Mouse (Mus musculus): ENCODE results near the gene Foxp1. TPM values are rescaled to one million over a fixed set of nuclear protein-coding genes. Genes with fewer than 3 reads are reported as not detected.
A peak's percentile ranks its signal among the peaks of the same experiment; 100 is the strongest.

Foxp1 gene
- total RNA-seq, 2 experiments from 2014 or later = 12.3 to 26.5 TPM

GRCm38 (mm10) chr6:99095185-99096104 is 427.1 kb downstream of the Foxp1 start:
- peak; percentile 66 for ATAC-seq (replicated peaks; ENCODE audit: low FRiP score, poor library complexity, severe bottlenecking)

DNA sequence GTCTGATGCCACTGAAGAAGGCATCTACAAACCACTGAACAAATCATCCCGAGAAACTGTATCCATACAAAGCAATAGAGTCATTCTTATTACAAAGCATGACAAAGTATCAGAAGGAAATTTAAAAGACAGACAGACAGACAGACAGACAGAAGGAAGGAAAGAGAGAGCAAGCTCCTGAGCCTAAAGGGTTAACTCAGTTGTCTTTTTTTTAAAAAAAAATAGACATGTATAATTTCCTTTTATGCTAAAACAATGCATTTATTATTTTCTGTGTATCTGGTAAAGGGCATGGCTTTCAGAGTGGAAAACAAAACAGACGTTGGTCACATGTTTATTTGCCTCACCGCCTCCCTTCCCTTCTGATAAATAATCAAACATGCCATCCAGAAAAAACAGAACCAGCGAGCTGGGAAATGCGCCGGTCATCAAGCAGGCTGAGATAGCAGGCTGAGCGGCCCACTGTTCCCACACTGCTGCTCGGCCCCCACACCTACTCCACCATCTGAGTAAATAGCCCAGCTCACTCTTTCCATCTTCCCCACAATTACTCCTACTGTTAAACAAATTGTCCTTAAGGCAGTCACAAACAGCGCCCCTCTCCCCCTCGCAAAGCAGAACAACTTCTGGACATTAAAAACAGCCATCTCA is 428.1 kb downstream of the Foxp1 start:
- ATAC-seq (replicated peaks; ENCODE audit: low FRiP score, poor library complexity, severe bottlenecking) = no peak

DNA sequence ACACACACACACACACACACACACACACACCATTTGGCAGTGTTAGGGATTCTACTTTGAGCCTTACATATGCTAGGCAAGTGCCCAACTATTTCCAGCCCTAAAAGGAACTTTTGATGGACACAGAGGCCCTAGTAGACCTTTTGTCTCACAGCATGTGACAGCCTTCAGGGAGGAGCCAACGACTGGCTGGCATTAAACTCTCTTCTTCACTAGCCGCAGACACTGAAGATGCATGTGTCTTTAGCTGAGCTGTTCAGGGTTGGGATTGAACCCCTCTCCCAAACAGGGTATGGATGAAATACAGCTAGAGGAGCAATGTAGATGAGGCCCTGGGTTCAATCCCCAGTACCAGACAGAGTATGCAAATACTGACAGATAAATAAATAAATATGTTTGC is 428.7 kb downstream of the Foxp1 start:
- ATAC-seq (replicated peaks; ENCODE audit: low FRiP score, poor library complexity, severe bottlenecking) = no peak

- ATAC-seq (replicated peaks; ENCODE audit: low FRiP score, poor library complexity, severe bottlenecking) = no peak
These were observed 429.3 kb downstream of the Foxp1 start for GRCm38 (mm10) chr6:99093208-99093607.

- ATAC-seq (replicated peaks; ENCODE audit: low FRiP score, poor library complexity, severe bottlenecking) = no peak
These were observed 430.7 kb downstream of the Foxp1 start for GRCm38 (mm10) chr6:99091799-99092198.

GRCm38 (mm10) chr6:99087598-99087997 is 434.9 kb downstream of the Foxp1 start:
- ATAC-seq (replicated peaks; ENCODE audit: low FRiP score, poor library complexity, severe bottlenecking) = no peak

DNA sequence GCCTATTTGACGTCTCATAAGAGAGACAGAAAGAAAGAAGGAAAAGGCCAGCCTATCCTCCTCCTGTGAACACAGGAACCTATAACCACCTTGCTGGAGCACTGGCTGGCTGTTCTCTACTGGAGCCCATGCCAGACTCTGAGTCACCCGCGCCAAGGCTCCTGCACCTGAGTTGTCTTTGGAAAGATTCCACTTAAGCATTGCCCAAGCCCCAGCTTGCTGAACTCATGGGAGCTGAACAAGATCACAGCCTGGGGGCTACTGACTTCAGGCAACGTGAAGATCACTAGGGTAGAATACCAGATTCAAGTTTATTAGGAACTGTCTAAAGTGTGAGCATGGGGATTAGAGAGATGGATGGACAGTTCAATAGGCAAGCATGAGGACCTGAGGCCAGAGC is 437.6 kb downstream of the Foxp1 start:
- no peak for ATAC-seq (replicated peaks; ENCODE audit: low FRiP score, poor library complexity, severe bottlenecking)

- no peak for ATAC-seq (replicated peaks; ENCODE audit: low FRiP score, poor library complexity, severe bottlenecking)
These were observed 441.3 kb downstream of the Foxp1 start for GRCm38 (mm10) chr6:99081259-99081658.

- ATAC-seq (replicated peaks; ENCODE audit: low FRiP score, poor library complexity, severe bottlenecking) = no peak
These were observed 443.3 kb downstream of the Foxp1 start for GRCm38 (mm10) chr6:99079041-99079835.

DNA sequence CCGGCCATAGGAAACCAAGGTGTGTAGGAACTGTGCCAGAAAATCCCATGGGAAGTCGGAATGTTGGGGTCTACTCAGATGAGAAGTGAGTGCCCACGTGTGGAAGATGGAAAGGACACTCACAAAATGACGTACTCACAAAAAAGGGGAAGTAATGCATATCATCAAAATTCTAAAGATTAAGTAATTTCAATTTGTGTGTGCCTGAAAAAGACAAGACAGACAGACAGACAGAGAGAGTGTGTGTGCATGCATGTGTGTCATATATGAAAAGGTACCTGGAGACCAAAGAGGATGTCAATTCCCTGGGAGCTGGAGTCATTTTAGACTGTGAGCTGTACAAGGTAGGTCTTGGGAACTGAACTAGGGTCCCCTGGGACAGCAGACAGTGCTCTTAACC is 444.4 kb downstream of the Foxp1 start:
- no peak for ATAC-seq (replicated peaks; ENCODE audit: low FRiP score, poor library complexity, severe bottlenecking)

DNA sequence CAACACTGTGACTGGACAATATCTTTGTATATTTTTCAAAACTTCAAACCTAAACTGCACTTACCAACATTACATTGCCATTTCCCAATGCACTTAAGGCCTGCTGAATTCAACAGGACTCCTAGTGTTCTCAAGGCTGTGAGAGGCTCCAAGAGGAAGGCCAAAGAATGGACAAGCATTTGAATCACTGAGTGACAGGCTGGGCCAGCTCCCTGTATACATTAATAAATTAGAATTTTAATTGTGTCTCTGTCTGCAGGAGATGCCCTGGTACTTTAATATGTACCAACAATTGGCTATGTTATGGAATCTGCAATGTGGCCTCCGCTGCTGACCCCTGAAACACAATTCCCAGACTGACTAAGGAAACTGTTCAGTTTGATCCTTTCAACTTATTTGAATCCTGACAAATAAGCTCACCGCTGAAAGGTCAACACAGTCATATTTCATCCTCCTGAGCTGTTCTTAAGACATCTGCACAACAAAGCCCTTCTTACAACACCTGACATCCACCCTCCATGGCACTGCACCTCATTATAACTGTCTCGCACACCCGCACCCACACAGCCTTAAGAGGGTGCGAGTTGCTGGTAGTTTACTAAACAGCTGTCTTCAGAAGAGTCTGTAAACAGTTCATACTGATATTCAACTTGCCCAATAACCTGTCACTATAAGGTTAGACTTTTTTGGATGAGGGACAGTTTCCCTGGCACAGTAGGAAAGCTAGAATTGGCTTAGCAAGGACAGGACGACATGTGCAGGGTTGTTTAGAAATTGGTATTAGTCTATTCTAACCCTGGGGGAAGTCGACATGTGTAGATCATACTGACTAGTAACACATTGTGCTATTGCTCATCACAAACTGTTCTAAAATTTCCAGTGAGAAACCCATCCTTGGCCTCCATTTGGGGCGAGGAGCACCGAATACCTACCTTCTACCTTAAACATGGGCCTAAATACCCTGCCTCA is 448.9 kb downstream of the Foxp1 start:
- no peak for ATAC-seq (replicated peaks; ENCODE audit: low FRiP score, poor library complexity, severe bottlenecking)

GRCm38 (mm10) chr6:99070710-99071109 is 451.8 kb downstream of the Foxp1 start:
- ATAC-seq (replicated peaks; ENCODE audit: low FRiP score, poor library complexity, severe bottlenecking) = no peak

- no peak for ATAC-seq (replicated peaks; ENCODE audit: low FRiP score, poor library complexity, severe bottlenecking)
These were observed 452.8 kb downstream of the Foxp1 start for GRCm38 (mm10) chr6:99069726-99070125.

- no peak for ATAC-seq (replicated peaks; ENCODE audit: low FRiP score, poor library complexity, severe bottlenecking)
These were observed 456.8 kb downstream of the Foxp1 start for GRCm38 (mm10) chr6:99065569-99066353.

DNA sequence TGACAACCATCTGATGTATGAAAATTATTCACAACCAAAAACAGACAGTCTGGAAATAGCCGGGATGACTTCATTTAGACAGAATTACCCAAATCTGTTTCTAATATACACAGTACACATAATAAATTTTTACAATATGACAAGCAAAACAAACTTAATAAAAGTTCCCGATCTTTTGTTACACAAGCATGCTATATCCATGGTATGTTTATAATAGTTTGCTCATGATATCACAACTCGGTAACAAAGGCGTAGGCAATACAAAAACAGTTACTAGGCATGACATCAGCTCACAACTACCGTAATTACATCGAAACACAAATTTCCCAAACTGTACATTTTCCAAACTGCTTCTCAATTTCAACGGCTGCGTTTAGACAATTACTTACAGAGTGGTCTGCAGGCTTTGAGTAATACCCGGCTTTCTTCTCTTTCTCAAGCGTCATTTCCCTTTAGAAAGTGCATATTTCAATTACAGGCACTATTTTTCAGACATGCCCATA is 458.5 kb downstream of the Foxp1 start:
- ATAC-seq (replicated peaks; ENCODE audit: low FRiP score, poor library complexity, severe bottlenecking) = no peak

- no peak for ATAC-seq (replicated peaks; ENCODE audit: low FRiP score, poor library complexity, severe bottlenecking)
These were observed 459.6 kb downstream of the Foxp1 start for GRCm38 (mm10) chr6:99062931-99063330.

GRCm38 (mm10) chr6:99058688-99059087 is 463.8 kb downstream of the Foxp1 start:
- ATAC-seq (replicated peaks; ENCODE audit: low FRiP score, poor library complexity, severe bottlenecking) = no peak

- ATAC-seq (replicated peaks; ENCODE audit: low FRiP score, poor library complexity, severe bottlenecking) = no peak
These were observed 465.4 kb downstream of the Foxp1 start for GRCm38 (mm10) chr6:99057113-99057553.

Data from erythroblast, adult 5-6 weeks (primary cell).